Mouse (Mus musculus) bone marrow macrophage, adult 2 months (primary cell): ENCODE data around the gene Slc35d2. TPM values are rescaled to one million over a fixed set of nuclear protein-coding genes. Genes with fewer than 3 reads are reported as not detected.
"Not testable (repeated sequence)": the region's sequence is repeated elsewhere in the genome, so short reads cannot be mapped to it uniquely, and the experiment has no call there.

ENCODE experiments used
- H3K27ac ChIP-seq: 2 replicates; pipeline ENCODE4 v1.5.1; 2012; ENCODE audit warnings: low read depth, low read length; ENCODE audit not compliant: insufficient read depth
- H3K4me1 ChIP-seq: 2 replicates; pipeline ENCODE4 v1.6.1; 2012; ENCODE audit warnings: low read length; ENCODE audit not compliant: control insufficient read depth, insufficient read depth
- H3K4me3 ChIP-seq: 2 replicates; pipeline ENCODE4 v1.5.1; 2012; ENCODE audit warnings: mild to moderate bottlenecking, low read length, moderate library complexity; ENCODE audit not compliant: insufficient read depth
- CTCF ChIP-seq: IDR thresholded peaks from 2 replicates; pipeline ENCODE4 v1.5.1; 2012; ENCODE audit warnings: low read depth, mild to moderate bottlenecking, low read length, moderate library complexity
- POLR2A ChIP-seq: IDR thresholded peaks from 2 replicates; pipeline ENCODE4 v1.6.1; 2012; ENCODE audit warnings: mild to moderate bottlenecking, low read depth, low read length, borderline replicate concordance
- polyA plus RNA-seq: library from polyadenylated mRNA; stranded (reverse); fragments of >200 nt; gene quantifications from 2 replicates; pipeline ENCODE4 v1.2.4, GENCODE M21; 2012; ENCODE audit not compliant: missing spikeins, insufficient read depth, insufficient read length

Gene Slc35d2
- polyA plus RNA-seq, 1 experiment = 11.5 TPM

DNA sequence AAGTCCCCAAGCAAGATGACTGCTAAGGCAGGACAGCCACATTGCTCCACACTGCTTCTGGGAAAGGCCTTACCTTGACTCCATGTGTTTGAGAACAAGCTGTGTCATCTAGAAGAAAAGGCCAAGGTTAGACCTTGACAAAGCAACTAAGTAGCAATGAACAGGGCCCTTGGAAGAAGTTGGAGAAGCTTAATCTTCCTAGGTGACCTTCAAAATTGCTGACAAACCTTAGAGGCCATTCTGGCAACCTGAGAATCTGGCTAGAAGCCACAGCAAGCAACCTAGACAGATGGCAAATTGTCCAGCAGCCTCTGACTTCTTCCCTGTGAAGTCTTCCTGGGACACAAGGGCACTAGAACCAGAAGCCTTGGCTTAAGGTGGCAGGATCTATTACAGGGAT, 64.9 kb downstream of the Slc35d2 start:
- H3K4me3 ChIP-seq = no peak overlapping the region
- TF ChIP-seq CTCF = no peak
- peaks cover 2% of the 10 kb centered on the region; the same call in 1 of the 2 replicates for H3K4me1 ChIP-seq
- no peak overlapping the region for H3K27ac ChIP-seq

DNA sequence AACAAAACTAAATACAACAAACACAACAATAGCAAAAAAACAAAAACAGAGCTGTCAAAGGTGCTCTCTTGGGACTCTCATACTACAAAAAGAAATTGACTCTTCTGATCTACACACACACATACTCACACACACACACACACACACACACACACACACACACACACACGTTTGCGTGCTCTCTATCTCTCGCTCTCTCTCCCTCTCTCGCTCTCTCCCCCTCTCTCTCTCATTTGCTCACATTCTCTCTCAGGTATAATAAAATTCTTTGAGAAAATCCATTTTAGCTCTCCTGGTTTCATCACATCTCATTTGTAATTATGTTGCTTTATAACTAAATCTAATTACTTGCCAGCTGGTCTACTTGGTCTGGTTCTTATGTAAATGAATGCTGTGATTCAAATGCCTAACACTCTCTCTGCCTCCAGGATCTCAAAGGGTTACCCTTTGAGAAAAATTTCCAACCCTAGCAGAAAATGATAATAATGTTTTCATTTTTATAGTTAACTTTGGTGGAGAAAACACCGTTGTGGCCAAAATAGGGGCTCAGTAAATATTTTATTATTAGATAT, 68.1 kb downstream of the Slc35d2 start:
- peaks cover 2% of the 10 kb centered on the region; the same call in 1 of the 2 replicates for H3K4me1 ChIP-seq
- H3K4me3 ChIP-seq = no peak overlapping the region
- TF ChIP-seq POLR2A (no peak), CTCF (no peak)
- H3K27ac ChIP-seq = no peak overlapping the region

DNA sequence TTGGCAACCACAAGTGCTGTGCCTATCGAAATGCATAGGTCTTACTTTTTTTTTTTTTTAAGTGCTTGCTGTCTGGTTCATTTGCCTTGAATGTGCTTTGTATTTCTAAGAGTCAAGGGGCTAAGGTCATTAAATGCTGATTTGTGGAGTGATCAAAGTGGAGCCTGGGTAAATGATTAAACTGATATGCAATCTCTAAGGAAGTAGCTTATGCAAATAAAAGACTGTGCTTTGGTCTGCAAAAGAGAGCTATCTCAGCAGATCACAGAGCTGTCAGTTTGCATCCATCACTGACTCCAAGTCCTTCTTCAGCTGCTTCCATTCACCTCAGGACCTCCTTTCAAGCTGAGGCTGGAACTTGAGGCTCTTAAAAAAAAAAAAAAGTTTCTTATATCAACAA, 75.2 kb downstream of the Slc35d2 start:
- Histone ChIP-seq H3K4me1 (peaks cover 2% of the 10 kb centered on the region; the same call in 1 of the 2 replicates), H3K4me3 (no peak overlapping the region), H3K27ac (no peak overlapping the region)
- TF ChIP-seq CTCF (no peak), POLR2A (no peak)

DNA sequence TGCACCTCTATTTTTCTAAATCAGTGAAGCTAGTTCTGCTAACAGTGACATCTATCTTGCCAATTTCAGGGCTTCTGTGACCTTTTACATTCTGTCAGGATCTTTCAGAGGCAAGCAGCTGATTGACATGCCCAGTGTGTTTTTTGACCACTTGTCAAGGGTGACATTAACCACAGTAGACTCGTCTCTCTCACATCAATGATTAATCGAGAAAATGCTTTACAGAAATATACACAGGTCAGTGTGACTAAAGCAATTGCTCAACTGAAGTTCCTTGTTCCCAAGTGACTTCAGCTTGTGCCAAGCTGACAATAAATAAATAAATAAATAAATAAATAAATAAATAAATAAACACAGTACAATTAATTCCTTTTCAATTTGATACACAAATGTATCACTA, 76.9 kb downstream of the Slc35d2 start:
- H3K4me3 ChIP-seq, H3K4me1 ChIP-seq, H3K27ac ChIP-seq: not testable (repeated sequence)

DNA sequence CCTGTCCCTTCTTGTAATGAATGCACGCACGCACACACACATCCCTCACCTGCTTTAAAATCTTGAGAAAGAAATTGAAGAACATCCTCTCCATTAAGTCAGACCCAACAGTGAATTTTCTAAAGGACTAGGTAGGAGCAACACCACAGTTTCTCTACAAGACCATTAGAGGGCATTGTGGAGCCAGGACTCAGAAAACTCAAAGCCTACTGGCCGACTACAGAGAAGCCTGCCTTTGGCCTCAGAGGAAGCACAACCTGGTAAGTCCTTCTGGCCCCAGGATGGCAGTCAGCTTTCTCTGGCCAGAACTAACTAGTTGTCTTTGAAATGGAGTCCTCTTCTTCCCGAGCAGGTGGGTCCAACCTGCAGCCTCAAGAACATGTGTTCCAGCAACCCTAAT, 78.3 kb downstream of the Slc35d2 start:
- TF ChIP-seq CTCF = no peak
- no peak for TF ChIP-seq POLR2A
- Histone ChIP-seq H3K4me1 (peaks cover 4% of the 10 kb centered on the region; the same call in 1 of the 2 replicates), H3K4me3 (no peak overlapping the region), H3K27ac (no peak overlapping the region)

DNA sequence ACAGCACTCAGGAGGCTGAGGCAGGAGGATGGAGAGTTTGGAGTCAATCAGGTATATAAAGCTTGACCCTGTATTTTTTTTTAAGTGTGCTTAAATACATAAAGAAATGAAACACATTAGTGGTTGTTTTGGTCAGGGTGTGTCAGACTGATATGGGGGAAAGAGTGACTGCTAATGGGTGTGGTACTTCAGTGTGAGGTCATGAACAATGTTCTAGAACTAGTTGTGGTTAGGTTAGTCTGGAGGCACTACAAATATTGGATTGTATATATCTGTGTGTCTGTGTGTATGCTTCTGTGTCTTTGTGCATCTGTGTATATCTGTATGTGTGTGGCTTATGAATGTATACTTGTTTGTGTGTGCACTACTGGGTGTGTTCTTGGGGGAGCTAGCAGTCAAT, 79.6 kb downstream of the Slc35d2 start:
- peaks cover 4% of the 10 kb centered on the region; the same call in 1 of the 2 replicates for H3K4me1 ChIP-seq
- no peak overlapping the region for H3K4me3 ChIP-seq
- H3K27ac ChIP-seq = no peak overlapping the region
- no peak for TF ChIP-seq CTCF
- TF ChIP-seq POLR2A = no peak

DNA sequence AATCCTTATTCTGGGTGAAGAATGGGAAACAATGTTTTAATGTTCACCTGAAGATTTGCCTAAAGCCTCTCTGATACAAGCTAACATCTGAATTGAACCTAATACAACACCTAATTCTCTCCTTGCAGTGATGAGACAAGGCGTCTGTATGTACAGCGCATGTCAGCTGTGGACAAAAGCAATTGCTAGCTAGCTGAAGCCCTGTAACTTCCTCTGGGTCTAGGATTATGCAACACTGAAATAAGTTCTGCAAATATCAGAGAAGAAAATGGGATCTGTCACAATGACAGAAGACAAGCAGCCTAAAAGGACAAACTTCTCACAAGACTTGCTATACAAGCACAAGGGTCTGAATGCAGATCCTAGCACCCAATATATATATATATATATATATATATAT, 80.7 kb downstream of the Slc35d2 start:
- Histone ChIP-seq H3K4me1 (peaks cover 4% of the 10 kb centered on the region; the same call in 1 of the 2 replicates), H3K27ac (no peak overlapping the region), H3K4me3 (no peak overlapping the region)
- TF ChIP-seq CTCF (no peak), POLR2A (no peak)

Other genes with a start within 250 kb of the Slc35d2 start
- not detected in 2 replicates for gene Hsd17b3, start 40.1 kb downstream of the Slc35d2 start, polyA plus RNA-seq
- 16.9 and 22.9 TPM in 2 replicates for gene Zfp367, start 23.8 kb upstream of the Slc35d2 start, polyA plus RNA-seq
- gene Habp4, start 32.5 kb upstream of the Slc35d2 start, polyA plus RNA-seq = 17.6 and 20.9 TPM in 2 replicates
- gene Cdc14b, start 145.9 kb upstream of the Slc35d2 start, polyA plus RNA-seq = 9.2 and 9.3 TPM in 2 replicates
- 56.9 and 58.1 TPM in 2 replicates for gene Aaed1, start 183.3 kb upstream of the Slc35d2 start, polyA plus RNA-seq
- gene Ctsl, start 241.5 kb upstream of the Slc35d2 start, polyA plus RNA-seq = 1,731 and 1,752 TPM in 2 replicates